Mouse (Mus musculus) layer of hippocampus, postnatal 10 days (tissue): ENCODE measurements around the gene Gdf15. TPM values are rescaled to one million over a fixed set of nuclear protein-coding genes. Genes with fewer than 3 reads are reported as not detected.
A peak's percentile ranks its signal among the peaks of the same experiment; 100 is the strongest.
"Not testable (repeated sequence)": the region's sequence is repeated elsewhere in the genome, so short reads cannot be mapped to it uniquely, and the experiment has no call there.

Source experiments
- DNase-seq, 2 experiments: peaks; one replicate each; pipeline ENCODE4 v3.0.0; 2021; ENCODE audit warnings: low spot score in 2 of 2
- total RNA-seq, 2 experiments: library from RNA; stranded (reverse); gene quantifications; 2 replicates each; pipeline ENCODE4 v1.2.3; 2021

Gdf15 gene
- total RNA-seq, 2 experiments from 2014 or later: not detected

DNA sequence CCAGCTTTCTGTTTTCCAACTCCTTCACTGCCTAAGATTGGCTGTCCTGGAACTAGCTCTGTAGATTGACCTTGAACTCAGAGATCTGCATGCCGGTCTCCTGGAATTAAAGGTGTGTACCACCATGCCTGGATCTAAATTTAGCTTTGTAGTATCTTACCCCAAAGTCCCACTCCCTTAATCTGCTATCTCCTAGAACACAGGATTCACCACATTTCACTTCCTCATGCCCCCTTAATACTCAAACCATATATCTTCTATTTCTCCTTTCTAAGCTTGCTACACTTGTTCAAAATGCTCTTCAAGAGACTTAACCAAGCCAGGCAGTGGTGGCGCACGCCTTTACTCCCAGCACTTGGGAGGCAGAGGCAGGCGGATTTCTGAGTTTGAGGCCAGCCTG, 44.3 kb downstream of the Gdf15 start:
- not testable (repeated sequence) for DNase-seq

DNA sequence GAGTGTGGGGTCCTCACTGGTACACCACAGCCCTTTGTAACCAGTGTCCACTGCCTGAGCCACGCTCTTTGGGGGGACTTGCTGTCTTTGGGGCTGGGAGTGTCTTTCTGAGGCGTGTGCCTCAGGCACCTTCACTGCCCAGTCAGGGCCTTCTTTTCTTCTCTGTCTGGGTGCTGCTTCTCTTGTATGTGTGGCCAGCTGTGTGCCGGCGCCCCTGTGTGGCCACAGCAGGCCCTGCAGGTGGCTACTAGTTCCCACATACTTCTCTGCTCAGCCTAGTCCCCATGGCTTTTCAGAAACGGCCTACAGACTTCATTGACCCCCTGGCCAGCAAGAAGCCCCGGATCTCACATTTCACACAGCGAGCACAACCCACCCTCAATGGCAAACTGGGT, 47.0 kb downstream of the Gdf15 start:
- DNase-seq: peak; percentile 60 to 74

DNA sequence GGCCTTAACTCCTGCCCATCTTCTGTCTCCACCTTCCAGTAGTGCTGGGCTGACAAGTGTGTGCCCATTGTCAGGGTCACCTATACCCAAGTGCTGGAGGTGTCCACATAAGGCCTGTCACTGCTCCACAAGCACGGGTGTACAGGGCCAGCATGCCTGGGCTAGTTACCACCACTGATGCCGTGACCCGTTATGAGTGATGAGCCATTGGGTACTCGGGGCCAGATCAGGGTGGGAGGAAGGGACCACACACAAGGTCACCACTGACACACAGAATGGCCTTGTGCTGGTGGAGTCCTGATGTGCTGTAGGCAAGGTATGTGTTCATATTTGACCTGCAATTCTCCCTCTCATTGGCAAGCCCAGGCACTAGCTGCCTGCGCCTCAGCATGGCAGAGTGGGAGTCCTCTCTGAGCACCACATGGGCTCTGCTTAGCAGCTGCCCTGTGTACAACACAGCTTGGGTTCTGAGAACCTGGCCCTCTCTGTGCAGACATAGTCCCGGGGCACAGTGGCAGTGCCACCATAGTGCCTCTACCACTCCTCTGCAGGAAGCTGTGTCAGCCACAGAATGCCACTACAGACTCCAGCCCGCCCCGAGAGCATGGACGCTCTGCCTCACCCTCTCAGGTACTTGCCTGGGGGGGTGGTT, 47.5 kb downstream of the Gdf15 start:
- DNase-seq: no peak

DNA sequence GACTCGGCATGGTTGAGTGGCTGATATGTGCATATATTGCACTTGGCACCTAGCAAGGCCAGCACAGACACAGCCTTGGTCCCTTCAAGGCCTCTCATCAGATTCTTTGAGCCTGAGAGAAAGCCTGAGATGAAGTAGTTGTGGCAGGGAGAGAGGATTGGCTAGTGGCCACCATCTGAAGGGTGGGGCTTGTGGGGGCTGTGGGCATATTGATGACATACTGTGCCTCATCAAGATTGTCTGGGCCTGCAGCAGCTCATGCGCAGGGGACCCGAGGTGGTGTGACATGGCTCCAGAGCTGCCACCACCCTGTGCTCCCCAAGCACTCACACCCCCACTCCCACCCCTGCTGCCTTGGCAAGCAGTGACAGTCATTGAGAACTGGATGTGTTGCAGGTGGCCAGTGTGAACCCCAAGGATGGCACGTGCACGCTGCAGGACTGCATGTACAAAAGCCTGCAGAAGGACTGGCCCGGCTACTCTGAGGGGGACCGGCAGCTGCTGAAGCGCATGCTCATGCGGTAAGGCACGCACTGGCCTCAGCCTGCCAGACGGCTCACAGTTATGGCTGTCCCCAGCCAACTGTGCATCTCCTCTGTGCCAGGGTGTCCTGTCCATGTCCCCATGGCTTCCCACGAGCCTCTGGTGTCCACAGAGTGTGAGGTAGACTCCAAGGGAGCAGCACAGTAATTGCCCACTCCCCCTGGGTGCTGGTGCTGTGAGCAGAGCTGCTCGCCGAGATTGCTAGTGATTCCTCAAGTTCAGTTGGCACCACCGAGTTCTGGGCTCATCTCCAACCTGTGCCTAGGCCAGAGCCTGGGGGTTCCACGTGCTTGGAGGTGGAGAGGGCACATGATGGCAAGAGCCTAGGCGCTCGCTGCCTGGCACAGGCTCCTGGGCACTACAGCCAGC, 48.5 kb downstream of the Gdf15 start:
- peak; percentile 73 to 78 for DNase-seq

Other genes starting within 250 kb of the Gdf15 start
- gene Crtc1, start 192.9 kb downstream of the Gdf15 start, total RNA-seq: 100 to 1,000 TPM; 103 to 114 TPM
- gene Klhl26, start 155.5 kb downstream of the Gdf15 start, total RNA-seq: 10 to 100 TPM; 35.6 to 38.4 TPM
- gene Tmem59l, start 145.1 kb downstream of the Gdf15 start, total RNA-seq: 100 to 1,000 TPM; 174 to 175 TPM
- 10 to 100 TPM; 21.3 to 22.0 TPM for gene Crlf1, start 139.3 kb downstream of the Gdf15 start, total RNA-seq
- 100 to 1,000 TPM in 1 of 2 experiments, 10 to 100 TPM in 1; 97.8 to 106 TPM for gene Rex1bd, start 125.7 kb downstream of the Gdf15 start, total RNA-seq
- gene Uba52, start 121.7 kb downstream of the Gdf15 start, total RNA-seq: 1,000 to 10,000 TPM in 1 of 2 experiments, 100 to 1,000 TPM in 1; 916 to 1,148 TPM
- gene Fkbp8, start 104.7 kb downstream of the Gdf15 start, total RNA-seq: 100 to 1,000 TPM; 337 to 361 TPM
- 10 to 100 TPM; 33.1 to 35.3 TPM for gene Kxd1, start 104.5 kb downstream of the Gdf15 start, total RNA-seq
- gene Ell, start 93.0 kb downstream of the Gdf15 start, total RNA-seq: 10 to 100 TPM; 15.8 to 16.4 TPM
- 10 to 100 TPM; 56.5 to 57.8 TPM for gene Isyna1, start 38.1 kb downstream of the Gdf15 start, total RNA-seq
- 100 to 1,000 TPM; 225 to 240 TPM for gene Ssbp4, start 23.6 kb downstream of the Gdf15 start, total RNA-seq
- 1 to 10 TPM in 1 of 2 experiments, under 1 TPM in 1; 0.96 to 2.3 TPM for gene Lrrc25, start 16.3 kb downstream of the Gdf15 start, total RNA-seq
- gene Pgpep1, start 27.9 kb upstream of the Gdf15 start, total RNA-seq: 10 to 100 TPM; 25.8 to 31.9 TPM
- 10 to 100 TPM; 72.3 to 76.5 TPM for gene Lsm4, start 40.8 kb upstream of the Gdf15 start, total RNA-seq
- 100 to 1,000 TPM; 166 to 187 TPM for gene Jund, start 66.5 kb upstream of the Gdf15 start, total RNA-seq
- under 1 TPM in 1 of 2 experiments, not detected in 1; 0.07 TPM for gene Iqcn, start 71.0 kb upstream of the Gdf15 start, total RNA-seq
- not detected for gene Gm3336, start 86.1 kb upstream of the Gdf15 start, total RNA-seq
- gene Pde4c, start 91.3 kb upstream of the Gdf15 start, total RNA-seq: under 1 TPM; 0.51 to 0.64 TPM
- 100 to 1,000 TPM; 584 to 714 TPM for gene Rab3a, start 122.2 kb upstream of the Gdf15 start, total RNA-seq
- 10 to 100 TPM; 45.3 to 49.9 TPM for gene Mpv17l2, start 128.5 kb upstream of the Gdf15 start, total RNA-seq
- 100 to 1,000 TPM; 170 to 174 TPM for gene Pik3r2, start 144.3 kb upstream of the Gdf15 start, total RNA-seq
- gene Mast3, start 172.6 kb upstream of the Gdf15 start, total RNA-seq: 100 to 1,000 TPM; 179 to 186 TPM
- under 1 TPM; 0.30 to 0.38 TPM for gene Il12rb1, start 176.0 kb upstream of the Gdf15 start, total RNA-seq
- 10 to 100 TPM; 15.7 to 18.1 TPM for gene Arrdc2, start 207.3 kb upstream of the Gdf15 start, total RNA-seq
- gene Kcnn1, start 230.8 kb upstream of the Gdf15 start, total RNA-seq: 10 to 100 TPM; 25.3 to 28.3 TPM
- 100 to 1,000 TPM in 1 of 2 experiments, 10 to 100 TPM in 1; 97.6 to 108 TPM for gene Ccdc124, start 241.5 kb upstream of the Gdf15 start, total RNA-seq